Mouse (Mus musculus) embryonic facial prominence, embryonic 10.5 days (tissue): ENCODE measurements around the gene Icmt. TPM values are rescaled to one million over a fixed set of nuclear protein-coding genes. Genes with fewer than 3 reads are reported as not detected.

ENCODE experiments used
- DNase-seq: peaks from one replicate; pipeline ENCODE4 v3.0.0-alpha.2; 2017; ENCODE audit warnings: low spot score
- H3K27ac ChIP-seq: fragments of 300-500 bp; sonication (generic); replicated peaks from 2 replicates; pipeline ENCODE4 v1.5.1; 2016; ENCODE audit warnings: mild to moderate bottlenecking
- H3K27me3 ChIP-seq: fragments of 300-500 bp; sonication (generic); replicated peaks from 2 replicates; pipeline ENCODE4 v1.6.1; 2016; ENCODE audit warnings: low read depth, mild to moderate bottlenecking; ENCODE audit not compliant: poor library complexity, severe bottlenecking
- H3K36me3 ChIP-seq: fragments of 300-500 bp; sonication (generic); replicated peaks from 2 replicates; pipeline ENCODE4 v1.6.1; 2016; ENCODE audit warnings: mild to moderate bottlenecking, moderate library complexity
- H3K4me1 ChIP-seq: fragments of 300-500 bp; sonication (generic); 2 replicates; pipeline ENCODE4 v1.6.1; 2016
- H3K4me3 ChIP-seq: fragments of 300-500 bp; sonication (generic); 2 replicates; pipeline ENCODE4 v1.5.1; 2016; ENCODE audit warnings: mild to moderate bottlenecking, moderate library complexity
- H3K9me3 ChIP-seq: fragments of 300-500 bp; sonication (generic); 2 replicates; pipeline ENCODE4 v1.6.1; 2016; ENCODE audit warnings: mild to moderate bottlenecking
- WGBS: fragments of 180-500 bp; shearing (Covaris S2); methylation state at CpG from one replicate; pipeline ENCODE4 v1.1.7; 2016; 5-methylcytosine and 5-hydroxymethylcytosine counted together
- polyA plus RNA-seq: library from polyadenylated mRNA; unstranded; fragments of >200 nt; fragmentation: Nextera tagmentation; extraction: Ambion mirVana; gene quantifications from 2 replicates; pipeline ENCODE4 v1.2.1, GENCODE M21; 2016

Icmt gene
- polyA plus RNA-seq, 1 experiment from 2014 or later, result 30.2 TPM

DNA sequence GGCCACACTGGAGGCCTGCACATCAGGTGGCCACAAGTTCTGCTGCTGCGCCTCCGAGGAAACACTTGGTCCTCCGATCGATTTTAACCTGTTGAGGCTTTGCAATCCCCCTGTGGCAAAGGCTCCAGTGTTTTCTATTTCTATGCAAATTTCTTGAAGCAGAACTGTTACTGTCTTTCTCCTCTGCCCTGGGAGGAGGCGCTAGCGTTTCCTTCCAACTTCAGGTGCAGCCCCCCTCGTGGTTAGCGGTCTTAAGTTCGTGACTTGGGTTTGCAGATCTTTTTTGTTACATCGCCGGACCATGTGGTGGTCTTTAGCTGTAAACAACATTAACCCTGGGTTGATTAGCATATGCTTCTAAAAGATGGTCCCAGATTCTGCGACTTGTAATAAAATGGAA lies 36.6 kb downstream of the Icmt start:
- H3K36me3 ChIP-seq, result peaks cover 77% of the 10 kb centered on the region
- DNase-seq, result no peak
- WGBS, result 95% methylated on average over 12 of the region's 12 CpGs
- no peak overlapping the region for H3K4me3 ChIP-seq
- peaks cover 39% of the 10 kb centered on the region for H3K27me3 ChIP-seq
- H3K27ac ChIP-seq, result no peak overlapping the region
- H3K4me1 ChIP-seq, result peaks cover 4% of the 10 kb centered on the region
- no peaks in the 10 kb centered on the region for H3K9me3 ChIP-seq

DNA sequence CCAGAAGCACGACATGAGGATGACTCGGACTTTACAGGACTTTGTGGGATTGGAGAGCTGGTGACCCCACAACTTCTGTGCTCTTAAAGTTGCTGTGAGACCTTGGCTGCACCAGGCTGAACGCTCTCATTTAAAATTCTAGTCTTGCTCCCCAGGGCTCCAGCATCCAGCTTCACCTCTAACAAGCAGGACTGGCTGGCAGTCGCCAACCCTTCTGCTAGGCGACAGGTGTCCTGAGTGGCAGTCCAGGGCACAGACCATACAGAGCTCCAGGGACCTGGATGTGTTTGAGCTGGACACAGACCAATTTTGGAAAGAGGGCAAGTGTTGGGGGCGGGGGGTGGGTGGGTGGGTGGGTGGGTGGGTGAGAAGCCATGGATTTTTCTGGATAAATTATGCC lies 40.7 kb downstream of the Icmt start:
- Histone ChIP-seq H3K9me3 (no peaks in the 10 kb centered on the region), H3K36me3 (peaks cover 36% of the 10 kb centered on the region), H3K27ac (no peak overlapping the region), H3K4me3 (no peak overlapping the region), H3K27me3 (peaks cover 80% of the 10 kb centered on the region), H3K4me1 (peaks cover 31% of the 10 kb centered on the region)
- no peak for DNase-seq
- WGBS, result 31% methylated on average over 6 of the region's 6 CpGs

DNA sequence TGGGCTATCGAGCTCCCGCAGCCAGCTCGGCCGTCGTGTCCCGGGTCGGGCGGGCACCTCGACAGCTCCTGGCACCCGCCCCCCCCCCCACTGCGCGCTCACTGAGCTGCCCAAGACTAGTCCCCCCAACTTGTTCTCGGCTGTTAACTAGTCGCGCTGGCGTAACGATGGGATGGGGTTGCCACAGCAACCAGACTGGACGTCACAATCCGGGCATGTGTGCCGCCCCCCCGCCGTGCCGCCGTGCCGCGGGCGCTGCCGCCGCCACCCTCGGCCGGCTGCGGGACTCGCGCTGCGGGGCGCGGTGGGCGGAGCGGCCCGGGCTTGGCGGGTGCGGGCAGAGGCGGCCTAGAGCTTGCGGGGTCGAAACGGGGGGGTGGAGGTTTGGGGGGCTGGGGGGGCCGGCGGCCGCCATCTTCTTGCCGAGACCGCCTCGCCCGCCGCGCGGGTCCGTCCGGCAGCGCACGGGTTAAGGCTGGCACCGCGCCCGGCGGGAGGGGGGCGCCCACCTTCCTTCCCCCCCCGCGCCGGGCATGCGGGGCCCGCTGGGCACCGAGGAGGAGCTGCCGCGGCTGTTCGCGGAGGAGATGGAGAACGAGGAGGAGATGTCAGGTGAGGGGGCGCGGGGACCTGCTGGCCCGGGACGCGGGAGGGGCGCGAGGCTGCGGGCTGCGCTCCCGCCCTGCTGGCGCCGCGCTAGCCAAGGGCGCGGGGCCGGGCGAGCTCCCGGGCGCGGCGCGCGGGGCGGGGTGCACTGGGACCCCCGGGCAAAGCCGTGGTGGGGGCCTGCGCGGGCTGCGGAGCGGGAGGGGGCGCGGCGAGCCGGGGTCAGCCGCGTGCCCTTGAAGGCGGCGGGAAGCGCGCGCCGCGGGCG lies 41.6 kb downstream of the Icmt start, which contains the start of gene Chd5:
Gene Chd5, plus strand, starts transcription at position 233 of the 874 bp plus-strand sequence.
- peaks cover 27% of the 10 kb centered on the region for H3K36me3 ChIP-seq
- H3K4me3 ChIP-seq, result peak within 1 kb of the TSS; percentile 72
- H3K27ac ChIP-seq, result peak within 1 kb of the TSS; percentile 40
- WGBS, result 1% methylated on average over 120 of the region's 120 CpGs
- H3K27me3 ChIP-seq, result peaks cover 87% of the 10 kb centered on the region
- DNase-seq, result peak; percentile 42
- H3K9me3 ChIP-seq, result no peaks in the 10 kb centered on the region
- H3K4me1 ChIP-seq, result peaks cover 36% of the 10 kb centered on the region

DNA sequence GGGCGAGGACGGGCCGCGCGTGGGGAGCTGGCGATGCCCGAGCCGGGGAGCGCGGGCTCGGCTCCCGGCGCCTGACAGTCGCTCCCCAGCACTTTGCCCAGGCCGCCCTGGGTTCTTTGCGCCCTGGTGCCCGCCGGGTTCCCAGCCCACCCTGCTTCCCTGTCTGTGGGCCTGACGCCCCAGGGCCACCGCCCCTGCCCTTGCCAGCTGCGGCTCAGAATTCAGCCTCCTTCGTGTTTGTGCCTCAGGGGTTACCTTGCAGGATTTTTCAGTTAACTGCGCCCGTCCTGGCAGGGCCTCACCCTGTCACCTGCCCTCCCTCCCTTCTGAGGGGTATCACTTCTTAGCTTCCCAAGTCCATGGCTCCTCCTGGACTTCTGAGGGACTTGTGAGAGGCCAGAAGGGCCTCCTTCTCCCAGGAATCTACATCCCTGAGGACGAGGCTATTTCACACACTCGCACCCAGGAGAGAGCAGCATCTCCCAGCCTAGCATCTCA lies 42.3 kb downstream of the Icmt start:
- Histone ChIP-seq H3K4me1 (peaks cover 36% of the 10 kb centered on the region), H3K4me3 (peak overlapping the region; percentile 72), H3K9me3 (no peaks in the 10 kb centered on the region), H3K27ac (peak overlapping the region; percentile 40; the same call in 1 of the 2 replicates), H3K36me3 (peaks cover 20% of the 10 kb centered on the region), H3K27me3 (peaks cover 94% of the 10 kb centered on the region)
- no peak for DNase-seq
- 2% methylated on average over 26 of the region's 26 CpGs for WGBS

DNA sequence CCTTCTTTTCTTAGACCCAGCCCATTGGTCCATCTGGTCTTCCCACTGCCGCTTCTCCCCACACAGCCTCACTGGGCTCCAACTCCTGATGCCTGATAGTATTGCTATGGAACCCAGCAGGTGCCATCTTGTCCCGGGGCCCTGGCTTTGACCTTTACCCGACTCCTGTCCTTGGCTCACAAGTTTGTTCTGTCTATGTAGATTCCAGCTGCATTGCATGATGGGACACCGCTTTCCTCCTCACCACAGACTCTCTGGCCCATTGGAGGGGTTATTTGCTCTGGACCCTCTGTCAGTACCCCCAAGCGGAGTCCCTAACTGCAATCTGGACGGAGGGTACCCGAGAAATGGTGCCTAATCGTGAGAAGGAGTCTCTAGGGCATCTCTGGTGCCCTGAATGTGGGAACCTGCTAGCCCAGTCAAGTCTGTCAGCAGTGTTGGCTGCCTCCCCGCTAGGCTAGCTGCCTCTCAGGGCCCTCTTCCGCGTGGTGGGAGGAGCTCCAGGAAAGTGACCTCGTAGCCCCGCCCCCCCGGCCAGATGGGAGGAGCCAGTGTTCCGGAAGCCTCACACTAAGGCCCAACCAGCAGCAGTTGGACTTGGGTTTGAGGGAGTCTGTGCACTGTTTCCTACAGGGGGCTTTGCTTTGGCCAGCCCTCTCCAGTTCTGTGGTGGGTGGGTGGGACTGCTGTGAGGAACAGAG lies 43.7 kb downstream of the Icmt start:
- 33% methylated on average over 15 of the region's 15 CpGs for WGBS
- Histone ChIP-seq H3K9me3 (no peaks in the 10 kb centered on the region), H3K36me3 (peaks cover 6% of the 10 kb centered on the region), H3K4me3 (no peak overlapping the region), H3K4me1 (peaks cover 46% of the 10 kb centered on the region), H3K27me3 (peaks cover 95% of the 10 kb centered on the region), H3K27ac (no peak overlapping the region)
- peak; percentile 42 for DNase-seq

DNA sequence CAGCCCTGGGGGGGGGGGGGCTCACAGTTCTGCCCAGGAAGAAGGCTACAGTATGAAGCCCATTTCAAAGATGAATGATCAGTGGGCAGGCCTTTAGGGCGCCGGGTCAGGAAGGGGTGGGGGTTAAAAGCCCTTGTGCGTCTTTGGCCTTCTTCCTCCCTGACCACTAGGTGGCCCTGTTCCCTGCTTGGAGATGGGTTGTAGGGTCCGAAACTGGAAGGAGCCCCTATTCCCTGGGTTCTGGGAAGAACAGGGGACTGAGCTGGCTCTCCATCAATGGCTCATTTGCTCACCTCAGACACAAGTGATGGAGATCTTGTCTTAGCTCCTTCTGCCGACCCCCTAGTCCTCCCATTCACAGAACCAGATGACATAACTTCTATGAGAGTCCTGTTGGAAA lies 46.3 kb downstream of the Icmt start:
- peak; percentile 47 for DNase-seq
- Histone ChIP-seq H3K4me3 (no peak overlapping the region), H3K27ac (no peak overlapping the region), H3K36me3 (no peaks in the 10 kb centered on the region), H3K9me3 (no peaks in the 10 kb centered on the region), H3K27me3 (peaks cover 79% of the 10 kb centered on the region), H3K4me1 (peaks cover 44% of the 10 kb centered on the region)
- 13% methylated on average over 5 of the region's 5 CpGs for WGBS

DNA sequence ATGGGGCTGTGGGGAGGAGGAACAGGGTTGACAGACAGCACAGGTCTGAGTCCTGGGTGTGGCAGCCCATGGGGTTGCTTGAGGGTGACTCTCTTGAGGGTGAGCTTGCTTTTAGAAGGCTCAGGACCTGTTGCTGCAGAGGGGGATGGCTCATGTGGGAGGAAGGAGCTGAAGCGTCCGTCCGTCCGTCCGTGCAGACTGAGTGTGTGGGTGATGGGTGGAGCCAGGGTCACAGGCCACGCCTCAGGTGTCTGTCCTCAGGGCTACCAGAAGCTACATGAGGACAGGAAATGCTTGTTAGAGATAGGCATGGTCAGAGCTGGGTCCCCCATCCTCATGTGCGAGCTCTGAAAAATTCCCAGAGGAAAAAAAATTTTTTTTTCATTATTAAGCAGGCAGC lies 47.6 kb downstream of the Icmt start:
- WGBS, result 61% methylated on average over 7 of the region's 7 CpGs
- Histone ChIP-seq H3K27me3 (peaks cover 79% of the 10 kb centered on the region), H3K36me3 (no peaks in the 10 kb centered on the region), H3K27ac (no peak overlapping the region), H3K9me3 (no peaks in the 10 kb centered on the region), H3K4me1 (peaks cover 32% of the 10 kb centered on the region), H3K4me3 (no peak overlapping the region)
- DNase-seq, result no peak

DNA sequence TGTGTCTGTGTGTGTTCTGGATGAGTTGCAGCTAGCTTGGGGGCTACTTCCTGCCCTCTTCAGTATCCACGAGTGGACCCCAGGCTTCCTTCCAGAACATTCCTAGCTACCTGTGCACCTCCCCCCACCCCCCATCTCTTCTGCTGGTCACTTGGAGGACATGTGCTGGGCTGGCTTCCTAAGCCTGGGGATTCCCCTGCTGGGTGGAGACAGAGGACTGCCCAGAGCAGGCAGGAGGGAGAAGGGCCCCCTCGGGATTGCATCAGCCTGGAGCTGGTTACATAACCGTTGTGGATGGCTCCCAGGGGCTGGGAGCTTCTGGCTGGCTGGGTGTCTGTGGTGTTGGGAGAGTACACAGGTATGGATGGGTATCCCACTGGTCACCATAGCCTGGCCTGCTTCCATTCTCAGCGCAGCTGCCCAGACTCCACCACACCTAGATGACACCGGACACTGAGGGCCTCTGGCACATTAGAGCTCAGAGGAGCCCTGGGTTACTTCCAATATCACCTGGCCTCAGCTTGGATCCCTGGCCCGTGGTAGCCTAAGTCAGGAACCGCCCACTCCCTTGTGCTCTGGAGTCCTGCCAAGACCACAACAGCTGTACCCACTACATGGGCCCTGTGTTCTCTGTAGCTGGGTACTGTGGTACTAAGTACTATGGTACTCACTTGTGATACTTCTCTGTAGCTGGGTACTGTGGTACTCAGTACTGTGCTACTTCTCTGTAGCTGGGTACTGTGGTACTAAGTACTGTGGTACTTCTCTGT lies 48.3 kb downstream of the Icmt start:
- H3K36me3 ChIP-seq, result no peaks in the 10 kb centered on the region
- no peak for DNase-seq
- no peak overlapping the region for H3K4me3 ChIP-seq
- WGBS, result 57% methylated on average over 7 of the region's 7 CpGs
- peaks cover 32% of the 10 kb centered on the region for H3K4me1 ChIP-seq
- no peak overlapping the region for H3K27ac ChIP-seq
- H3K27me3 ChIP-seq, result peaks cover 79% of the 10 kb centered on the region
- no peaks in the 10 kb centered on the region for H3K9me3 ChIP-seq

DNA sequence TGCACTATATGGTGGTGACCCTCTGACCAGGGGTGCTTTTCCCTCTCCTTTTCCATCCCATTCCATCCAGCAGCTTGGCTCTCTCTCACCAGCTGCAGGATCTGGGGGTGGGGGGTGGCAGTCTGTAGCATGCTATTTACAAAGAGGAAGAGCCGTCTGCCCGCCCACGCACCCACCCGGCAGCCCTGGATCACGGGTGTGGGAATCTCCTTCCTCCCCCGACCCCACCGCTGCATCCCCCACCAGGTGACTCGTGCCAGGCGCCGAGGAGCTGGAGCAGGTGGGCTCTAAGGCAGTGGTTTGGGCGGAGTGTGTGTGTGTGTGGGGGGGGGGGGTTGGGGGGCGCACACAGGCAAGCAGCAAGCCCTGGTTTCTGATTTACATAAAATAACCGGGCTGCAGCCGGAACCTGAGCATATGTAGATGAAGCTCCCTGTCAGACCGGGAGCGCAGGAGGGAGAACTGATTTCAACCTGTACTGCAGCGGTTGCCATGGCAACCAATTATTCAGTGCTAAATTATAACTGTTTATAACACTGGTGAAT lies 52.9 kb downstream of the Icmt start:
- peaks cover 23% of the 10 kb centered on the region for H3K4me1 ChIP-seq
- H3K9me3 ChIP-seq, result no peaks in the 10 kb centered on the region
- no peak overlapping the region for H3K4me3 ChIP-seq
- no peaks in the 10 kb centered on the region for H3K36me3 ChIP-seq
- peaks cover 57% of the 10 kb centered on the region for H3K27me3 ChIP-seq
- 17% methylated on average over 17 of the region's 17 CpGs for WGBS
- no peak overlapping the region for H3K27ac ChIP-seq
- no peak for DNase-seq

DNA sequence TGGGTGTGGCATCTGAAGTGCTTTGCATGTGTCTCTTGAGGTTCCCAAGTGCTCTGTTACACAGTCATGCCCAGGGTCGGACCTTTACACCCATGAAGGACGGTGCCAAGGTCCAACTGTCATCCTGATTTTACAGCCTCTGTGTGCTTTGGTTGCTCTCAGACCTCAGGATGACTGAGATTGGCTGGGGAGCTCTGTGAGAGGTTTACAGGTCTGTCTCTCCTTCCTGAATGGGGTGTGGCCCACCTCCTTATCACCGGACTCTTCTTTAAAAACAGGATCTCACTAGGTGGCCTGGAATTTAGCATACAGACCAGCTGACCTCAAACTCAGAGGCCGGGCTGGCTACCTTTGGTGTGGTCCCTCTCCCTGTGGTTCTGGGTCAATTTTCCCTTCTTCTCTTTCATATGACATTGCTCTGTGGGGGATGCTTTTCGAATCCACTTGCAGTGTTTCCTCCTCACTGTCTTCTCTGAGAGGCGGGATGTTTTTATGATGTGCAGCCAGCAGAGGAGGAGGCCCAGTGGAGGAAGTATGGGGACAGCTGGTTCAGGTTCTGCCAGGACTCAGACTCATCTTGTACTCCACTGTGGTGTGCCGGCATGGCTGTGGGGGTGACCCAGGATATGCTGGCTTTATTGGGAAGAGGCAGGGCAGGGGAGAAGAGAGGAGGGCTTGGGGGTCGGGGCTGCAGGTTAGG lies 53.8 kb downstream of the Icmt start:
- Histone ChIP-seq H3K4me1 (peaks cover 18% of the 10 kb centered on the region), H3K27me3 (peaks cover 51% of the 10 kb centered on the region), H3K36me3 (no peaks in the 10 kb centered on the region), H3K9me3 (no peaks in the 10 kb centered on the region), H3K4me3 (no peak overlapping the region), H3K27ac (no peak overlapping the region)
- 42% methylated on average over 8 of the region's 8 CpGs for WGBS
- DNase-seq, result no peak

DNA sequence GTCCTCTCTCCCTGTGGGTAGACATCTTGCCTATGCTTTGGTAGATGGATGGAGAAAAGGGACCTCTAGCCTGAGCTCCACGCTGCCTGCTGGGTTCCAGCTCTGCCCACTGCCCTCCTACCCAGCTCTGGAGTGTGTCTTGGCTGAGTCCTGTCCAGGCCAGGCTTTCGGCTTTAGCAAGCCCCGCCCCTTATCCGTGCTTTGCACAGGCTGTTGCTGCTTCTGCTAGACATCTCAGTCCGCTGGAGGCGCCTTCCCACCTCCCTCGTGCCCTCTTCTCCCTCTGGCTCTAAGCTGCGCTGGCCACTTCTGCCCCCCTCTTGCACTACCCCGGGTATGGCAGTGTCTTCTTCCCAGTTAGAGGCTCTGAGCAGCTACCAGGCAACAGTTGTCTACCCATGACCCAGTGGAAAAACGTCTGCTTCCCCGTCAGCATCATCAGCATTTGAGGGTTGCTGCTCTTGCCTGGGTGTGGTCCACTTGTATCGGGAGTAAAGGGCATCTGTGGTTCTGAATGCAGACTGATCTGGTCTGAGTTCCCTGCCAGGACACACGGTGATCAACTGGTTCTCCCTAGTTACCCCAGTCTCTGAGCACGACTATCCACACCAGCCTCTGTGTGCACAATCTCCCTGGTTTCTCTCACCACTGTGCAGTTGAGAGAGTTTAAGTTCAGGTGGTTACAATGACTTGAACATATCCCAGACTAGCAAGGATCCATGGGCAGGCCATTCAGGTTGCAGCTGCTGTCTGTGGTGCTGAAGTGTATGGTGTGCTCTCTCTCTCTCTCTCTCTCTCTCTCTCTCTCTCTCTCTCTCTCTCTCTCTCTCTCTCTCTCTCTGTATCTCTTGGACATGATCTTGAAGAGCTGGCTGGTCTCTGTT lies 54.6 kb downstream of the Icmt start:
- DNase-seq, result peak; percentile 49
- peaks cover 51% of the 10 kb centered on the region for H3K27me3 ChIP-seq
- 15% methylated on average over 14 of the region's 14 CpGs for WGBS

More for the DNA sequence above, 54.6 kb downstream of the Icmt start:
- H3K4me3 ChIP-seq, result no peak overlapping the region
- H3K4me1 ChIP-seq, result peaks cover 18% of the 10 kb centered on the region
- no peaks in the 10 kb centered on the region for H3K9me3 ChIP-seq
- H3K36me3 ChIP-seq, result no peaks in the 10 kb centered on the region
- H3K27ac ChIP-seq, result no peak overlapping the region
